Mouse (Mus musculus) midbrain, embryonic 11.5 days (tissue): ENCODE measurements around the gene Cab39l. TPM values are rescaled to one million over a fixed set of nuclear protein-coding genes. Genes with fewer than 3 reads are reported as not detected.

Experiments
- ATAC-seq: fragments of 200-750 bp; cut with Nextera tagmentation; 2 replicates; pipeline ENCODE4 v1.8.0; 2017; ENCODE audit warnings: moderate TSS enrichment, moderate library complexity; ENCODE audit not compliant: low FRiP score
- DNase-seq: peaks from one replicate; pipeline ENCODE4 v3.0.0; 2015; ENCODE audit warnings: low spot score; ENCODE audit errors: missing footprints
- H3K27ac ChIP-seq: fragments of 300-500 bp; sonication (generic); 2 replicates; pipeline ENCODE4 v1.5.1; 2014; ENCODE audit warnings: low read depth, low read length
- H3K27me3 ChIP-seq: fragments of 300-500 bp; sonication (generic); 2 replicates; pipeline ENCODE4 v1.6.1; 2014; ENCODE audit warnings: mild to moderate bottlenecking, low read length, moderate library complexity, mixed read lengths; ENCODE audit not compliant: control insufficient read depth, insufficient read depth
- H3K36me3 ChIP-seq: fragments of 300-500 bp; sonication (generic); 2 replicates; pipeline ENCODE4 v1.6.1; 2014; ENCODE audit warnings: mild to moderate bottlenecking, low read length, moderate library complexity, mixed read lengths; ENCODE audit not compliant: control insufficient read depth, insufficient read depth
- H3K4me1 ChIP-seq: fragments of 300-500 bp; sonication (generic); 2 replicates; pipeline ENCODE4 v1.6.1; 2014; ENCODE audit warnings: low read length; ENCODE audit not compliant: control insufficient read depth, insufficient read depth
- H3K4me2 ChIP-seq: fragments of 300-500 bp; sonication (generic); 2 replicates; pipeline ENCODE4 v1.6.1; 2014; ENCODE audit warnings: mild to moderate bottlenecking, moderate library complexity
- H3K4me3 ChIP-seq: fragments of 300-500 bp; sonication (generic); 2 replicates; pipeline ENCODE4 v1.5.1; 2014; ENCODE audit warnings: low read depth, low read length
- H3K9ac ChIP-seq: fragments of 300-500 bp; sonication (generic); 2 replicates; pipeline ENCODE4 v1.6.1; 2014; ENCODE audit warnings: low read length
- H3K9me3 ChIP-seq: fragments of 300-500 bp; sonication (generic); 2 replicates; pipeline ENCODE4 v1.6.1; 2016; ENCODE audit warnings: low read length; ENCODE audit not compliant: control insufficient read depth
- WGBS: fragments of 180-500 bp; shearing (Covaris S2); extraction: QIAGEN DNeasy Blood & Tissue Kit; methylation state at CpG from one replicate; pipeline ENCODE4 v1.1.7; 2014; 5-methylcytosine and 5-hydroxymethylcytosine counted together
- polyA plus RNA-seq: library from polyadenylated mRNA; unstranded; fragments of >200 nt; fragmentation: Nextera tagmentation; extraction: Ambion mirVana; gene quantifications from 2 replicates; pipeline ENCODE4 v1.2.1, GENCODE M21; 2014

The Cab39l gene
- polyA plus RNA-seq, 1 experiment from 2014 or later = 47.3 TPM

- WGBS = 93% methylated on average over 5 of the region's 5 CpGs
These were observed 135.6 kb downstream of the Cab39l start for GRCm38 (mm10) chr14:59576385-59576784.

DNA sequence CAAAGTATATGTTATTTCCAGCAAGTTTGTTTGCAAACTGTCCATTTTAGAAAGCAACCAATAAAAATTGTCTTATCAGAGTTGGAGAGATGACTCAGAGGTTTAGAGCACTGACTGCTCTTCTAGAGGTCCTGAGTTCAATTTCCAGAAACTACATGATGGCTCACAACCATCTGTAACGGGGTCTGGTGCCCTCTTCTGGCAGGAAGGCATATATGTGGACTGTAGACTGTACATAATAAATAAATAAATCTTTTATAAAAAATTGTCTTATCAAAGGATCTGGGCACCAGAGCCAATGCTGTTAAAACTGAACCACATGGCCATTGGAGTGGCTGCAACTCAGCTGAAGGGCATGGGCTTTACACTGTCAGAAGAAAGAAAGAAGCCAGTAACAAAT is 149.8 kb downstream of the Cab39l start:
- Histone ChIP-seq H3K9me3 (no peaks in the 10 kb centered on the region), H3K4me3 (no peak overlapping the region), H3K27me3 (no peaks in the 10 kb centered on the region), H3K27ac (no peak overlapping the region), H3K4me1 (no peaks in the 10 kb centered on the region), H3K9ac (no peak overlapping the region), H3K4me2 (no peak overlapping the region), H3K36me3 (peaks cover 2% of the 10 kb centered on the region; the same call in 1 of the 2 replicates)
- DNase-seq (no peak), ATAC-seq (no peak)
- 83% methylated on average over 1 of the region's 1 CpGs for WGBS

More at GRCm38 (mm10) chr14:59576385-59576784, 135.6 kb downstream of the Cab39l start:
- Histone ChIP-seq H3K9ac (no peak overlapping the region), H3K4me2 (no peak overlapping the region), H3K4me3 (no peak overlapping the region), H3K36me3 (0 out of 2 replicates have a peak, but pooled peaks cover under 1% of the 10 kb centered on the region), H3K9me3 (no peaks in the 10 kb centered on the region), H3K4me1 (no peaks in the 10 kb centered on the region), H3K27me3 (no peaks in the 10 kb centered on the region), H3K27ac (no peak overlapping the region)
- DNase-seq = no peak
- no peak for ATAC-seq

GRCm38 (mm10) chr14:59591901-59592300 is 151.1 kb downstream of the Cab39l start:
- DNase-seq (no peak), ATAC-seq (no peak)
- Histone ChIP-seq H3K9ac (no peak overlapping the region), H3K4me2 (no peak overlapping the region), H3K4me1 (peaks cover 3% of the 10 kb centered on the region), H3K9me3 (no peaks in the 10 kb centered on the region), H3K36me3 (peaks cover 2% of the 10 kb centered on the region; the same call in 1 of the 2 replicates), H3K27ac (no peak overlapping the region), H3K27me3 (no peaks in the 10 kb centered on the region), H3K4me3 (no peak overlapping the region)
- 66% methylated on average over 8 of the region's 8 CpGs for WGBS

GRCm38 (mm10) chr14:59592593-59592992 is 151.8 kb downstream of the Cab39l start:
- Histone ChIP-seq H3K27ac (no peak overlapping the region), H3K4me3 (no peak overlapping the region), H3K27me3 (no peaks in the 10 kb centered on the region), H3K9me3 (no peaks in the 10 kb centered on the region), H3K9ac (no peak overlapping the region), H3K4me2 (no peak overlapping the region), H3K36me3 (peaks cover 2% of the 10 kb centered on the region; the same call in 1 of the 2 replicates), H3K4me1 (peaks cover 6% of the 10 kb centered on the region)
- DNase-seq (no peak), ATAC-seq (no peak)
- 90% methylated on average over 3 of the region's 3 CpGs for WGBS

GRCm38 (mm10) chr14:59594988-59595387 is 154.2 kb downstream of the Cab39l start:
- DNase-seq = no peak
- no peaks in the 10 kb centered on the region for H3K9me3 ChIP-seq
- H3K27ac ChIP-seq = no peak overlapping the region
- peaks cover 2% of the 10 kb centered on the region; the same call in 1 of the 2 replicates for H3K36me3 ChIP-seq
- no peaks in the 10 kb centered on the region for H3K27me3 ChIP-seq
- no peak overlapping the region for H3K4me3 ChIP-seq
- no peak for ATAC-seq
- H3K9ac ChIP-seq = no peak overlapping the region
- no peak overlapping the region for H3K4me2 ChIP-seq
- peaks cover 6% of the 10 kb centered on the region for H3K4me1 ChIP-seq
- 90% methylated on average over 3 of the region's 3 CpGs for WGBS

DNA sequence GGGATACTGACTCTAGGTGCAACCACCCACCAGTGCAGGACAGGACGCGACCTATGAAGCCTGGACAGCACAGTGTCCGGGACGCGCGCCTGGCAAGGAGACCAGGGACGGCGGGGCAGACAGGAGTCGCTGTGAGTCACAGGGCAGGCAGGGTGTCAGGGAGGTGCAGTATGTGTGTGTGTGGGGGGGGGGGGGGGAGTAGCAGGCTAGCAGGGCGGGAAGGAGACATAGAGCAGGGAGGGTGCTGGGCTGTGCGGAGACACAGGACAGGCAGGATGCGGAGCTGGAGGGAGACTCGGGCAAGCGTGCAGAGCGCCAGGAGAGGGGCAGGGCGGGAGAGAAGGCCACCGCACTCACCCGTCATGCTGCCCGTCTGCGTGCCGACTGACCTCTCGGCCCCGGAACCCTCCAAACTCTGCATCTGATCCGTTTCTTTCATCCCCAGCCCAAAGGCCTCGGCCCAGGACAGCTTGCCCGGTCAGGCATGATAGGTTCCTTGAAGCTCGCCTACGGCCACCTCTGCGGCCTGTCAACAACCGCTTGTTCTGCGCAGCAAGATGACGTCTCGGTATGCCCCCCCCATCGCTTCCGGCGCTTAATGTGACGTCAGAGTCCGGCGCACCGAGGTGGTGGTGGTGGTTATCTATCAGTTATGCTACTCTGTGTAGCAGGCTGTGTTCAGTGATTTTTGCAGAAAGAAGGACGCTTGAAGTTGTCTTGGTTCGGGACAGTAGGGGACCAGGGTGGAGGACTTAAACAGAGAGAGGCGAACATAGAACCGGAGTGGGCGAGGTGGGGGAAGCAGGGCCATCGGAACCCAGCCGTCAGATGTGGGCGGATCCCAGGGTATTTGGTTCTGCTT is 156.9 kb downstream of the Cab39l start, which contains the start of gene Cdadc1:
Cdadc1 (minus strand) TSS at position 562 of the 862 bp plus-strand sequence.
- H3K27me3 ChIP-seq = no peaks in the 10 kb centered on the region
- H3K4me1 ChIP-seq = peaks cover 6% of the 10 kb centered on the region
- DNase-seq (peak; percentile 100), ATAC-seq (peak; percentile 95)
- H3K9me3 ChIP-seq = no peaks in the 10 kb centered on the region
- H3K27ac ChIP-seq = no peak within 1 kb of the TSS
- WGBS = 0% methylated on average over 47 of the region's 48 CpGs
- H3K4me3 ChIP-seq = peak within 1 kb of the TSS; percentile 83
- peak within 1 kb of the TSS; percentile 76 for H3K9ac ChIP-seq
- H3K4me2 ChIP-seq = peak within 1 kb of the TSS; percentile 67
- no peaks in the 10 kb centered on the region; the same call in 1 of the 2 replicates for H3K36me3 ChIP-seq

- 0 out of 2 replicates have a peak, but pooled peaks have one; percentile 51 for ATAC-seq
- Histone ChIP-seq H3K9me3 (no peaks in the 10 kb centered on the region), H3K4me2 (peak overlapping the region; percentile 67), H3K27me3 (no peaks in the 10 kb centered on the region), H3K9ac (peak overlapping the region; percentile 76), H3K4me3 (peak overlapping the region; percentile 83), H3K27ac (no peak overlapping the region), H3K36me3 (no peaks in the 10 kb centered on the region; the same call in 1 of the 2 replicates), H3K4me1 (peaks cover 6% of the 10 kb centered on the region)
- no peak for DNase-seq
- 4% methylated on average over 8 of the region's 8 CpGs for WGBS
These were observed 157.5 kb downstream of the Cab39l start for GRCm38 (mm10) chr14:59598260-59598627.

GRCm38 (mm10) chr14:59604002-59604645 is 163.4 kb downstream of the Cab39l start:
- Histone ChIP-seq H3K27ac (no peak overlapping the region), H3K4me1 (no peaks in the 10 kb centered on the region), H3K27me3 (no peaks in the 10 kb centered on the region), H3K36me3 (no peaks in the 10 kb centered on the region), H3K9me3 (no peaks in the 10 kb centered on the region), H3K9ac (no peak overlapping the region), H3K4me2 (no peak overlapping the region), H3K4me3 (no peak overlapping the region)
- DNase-seq (peak; percentile 86), ATAC-seq (no peak)
- 72% methylated on average over 5 of the region's 5 CpGs for WGBS
